Mouse (Mus musculus): ENCODE measurements around the gene Dnajb3.

GRCm38 (mm10) chr1:88226670-88227379, 21.2 kb upstream of the Dnajb3 start, which contains the start of gene Mroh2a:
- TF ChIP-seq ELF1 (IDR thresholded peaks at IDR 0.05; ENCODE audit: low read depth, low read length) = no peak
- TF ChIP-seq BHLHE40 (IDR thresholded peaks at IDR 0.05; ENCODE audit: low read depth, low read length) = no peak
- no peak for TF ChIP-seq POLR2A (IDR thresholded peaks at IDR 0.05; ENCODE audit: low read depth, low read length)
- TF ChIP-seq ZNF384 (IDR thresholded peaks at IDR 0.05; ENCODE audit: low read depth, low read length) = no peak

All from CH12.LX (cell line).